Mouse (Mus musculus) gastrocnemius, adult 2 months (tissue): ENCODE measurements around the gene Primpol. TPM values are rescaled to one million over a fixed set of nuclear protein-coding genes. Genes with fewer than 3 reads are reported as not detected.
"Not testable (repeated sequence)": the region's sequence is repeated elsewhere in the genome, so short reads cannot be mapped to it uniquely, and the experiment has no call there.

ENCODE experiments used
- DNase-seq: peaks from one replicate; pipeline ENCODE4 v3.0.0; 2022
- H3K27ac ChIP-seq: fragments of 200-600 bp; 2 replicates; pipeline ENCODE4 v1.8.1; 2022; ENCODE audit warnings: mild to moderate bottlenecking
- H3K4me3 ChIP-seq: fragments of 200-600 bp; 2 replicates; pipeline ENCODE4 v1.8.1; 2022; ENCODE audit warnings: mild to moderate bottlenecking, moderate library complexity
- CTCF ChIP-seq: fragments of 200-600 bp; IDR thresholded peaks from 2 replicates; pipeline ENCODE4 v1.8.1; 2022; ENCODE audit warnings: antibody characterized with exemption, mild to moderate bottlenecking, moderate library complexity
- intact Hi-C: fragments of 180-260 bp; cut with DNase I; formaldehyde crosslinking; loops from one replicate; pipeline ENCODE4 v1.15.1; 2025
- total RNA-seq, 2 experiments: library from RNA; stranded (reverse); gene quantifications; 2 replicates each; pipeline ENCODE4 v1.2.3; 2021

Primpol gene
- total RNA-seq, 2 experiments from 2014 or later = 1.4 to 2.1 TPM

- H3K4me3 ChIP-seq = no peak overlapping the region
- no peak for TF ChIP-seq CTCF
- no peak for DNase-seq
- intact Hi-C loops = no loop called here
- H3K27ac ChIP-seq = no peak overlapping the region
Measured at GRCm38 (mm10) chr8:46598753-46599152, 18.3 kb downstream of the Primpol start.

DNA sequence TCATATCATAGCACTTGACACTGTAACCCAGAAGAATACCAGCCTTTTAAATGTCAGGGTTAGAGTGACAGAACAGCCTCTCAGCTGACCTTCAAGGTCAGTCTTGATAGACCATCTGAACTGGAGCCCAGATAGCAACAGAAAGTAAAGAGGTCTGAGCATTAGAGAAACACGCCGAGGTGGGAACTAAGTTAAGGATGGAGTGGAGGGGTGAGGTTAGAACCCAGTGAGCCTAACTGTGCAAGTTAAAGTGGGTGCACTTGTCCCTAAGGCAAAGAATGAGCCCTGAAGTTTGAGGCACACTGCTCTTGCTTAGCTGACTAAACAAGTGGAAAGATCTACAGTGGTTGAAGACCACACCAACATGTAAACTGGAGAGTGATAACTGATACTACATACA lies 18.9 kb downstream of the Primpol start:
- no peak for TF ChIP-seq CTCF
- Histone ChIP-seq H3K4me3 (no peak overlapping the region), H3K27ac (no peak overlapping the region)
- intact Hi-C loops = no loop called here
- no peak for DNase-seq

DNA sequence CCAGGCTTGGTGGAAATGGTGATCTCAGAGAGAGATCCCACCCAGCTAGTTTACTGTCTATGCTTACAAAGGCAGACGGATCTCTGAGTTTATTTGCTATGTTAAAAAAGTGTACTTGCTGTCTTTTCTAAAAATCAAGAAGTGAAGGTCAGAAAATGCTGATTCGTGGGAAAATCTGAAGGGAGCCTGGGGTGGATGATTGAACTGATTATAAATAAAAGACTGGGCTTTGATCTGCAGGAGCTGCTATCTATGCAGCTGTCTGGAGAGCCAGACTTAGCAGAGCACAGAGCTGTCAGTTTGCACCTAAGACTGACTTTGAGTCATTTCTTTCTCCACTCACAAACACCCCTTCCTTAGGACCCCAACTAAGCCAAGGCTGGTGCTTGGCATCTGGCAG lies 19.6 kb downstream of the Primpol start:
- Histone ChIP-seq H3K4me3 (no peak overlapping the region), H3K27ac (no peak overlapping the region)
- no peak for TF ChIP-seq CTCF
- intact Hi-C loops = no loop called here
- no peak for DNase-seq

GRCm38 (mm10) chr8:46596530-46596929 lies 20.5 kb downstream of the Primpol start:
- intact Hi-C loops = no loop called here
- no peak for DNase-seq
- TF ChIP-seq CTCF = no peak
- Histone ChIP-seq H3K27ac (no peak overlapping the region), H3K4me3 (no peak overlapping the region)

DNA sequence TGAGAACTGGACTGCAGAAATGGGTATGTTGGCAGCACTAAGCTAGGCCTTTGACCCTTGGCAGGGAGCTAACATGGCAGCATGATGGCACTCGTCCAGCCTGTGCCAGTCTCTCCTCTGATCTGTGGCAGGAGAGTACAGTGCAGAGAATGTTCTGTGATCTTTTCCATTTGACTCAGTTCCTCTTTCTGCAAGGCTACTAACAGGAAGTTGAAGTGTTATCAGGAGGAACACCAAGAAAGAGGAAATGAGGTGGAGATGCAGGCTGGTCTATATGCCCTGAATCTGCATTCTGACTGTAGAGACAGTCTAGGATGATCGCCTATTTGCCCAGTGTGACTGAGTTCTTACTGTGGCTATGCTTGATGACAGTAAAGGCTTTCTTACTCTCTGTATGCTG lies 21.4 kb downstream of the Primpol start:
- peak; percentile 34 for DNase-seq
- intact Hi-C loops = no loop called here

DNA sequence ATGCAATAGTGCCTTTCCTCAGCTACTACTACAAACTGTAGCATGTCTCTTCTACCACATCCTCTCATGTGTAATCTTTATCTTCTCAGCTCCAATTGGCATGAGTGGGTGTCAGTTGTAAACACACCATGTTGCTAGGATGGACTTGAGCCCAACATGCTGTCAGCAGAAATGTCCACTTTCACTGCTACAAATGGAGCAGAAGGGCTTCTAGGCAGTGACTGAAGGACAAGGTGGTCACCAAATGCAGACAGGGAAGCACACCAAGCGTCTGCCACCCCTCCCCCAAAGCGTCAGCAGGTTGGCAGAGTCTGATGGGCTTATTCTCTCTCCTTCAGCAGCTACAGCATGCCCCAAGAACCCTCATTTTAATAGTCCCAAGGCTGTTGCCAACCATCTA lies 23.2 kb downstream of the Primpol start:
- no peak for TF ChIP-seq CTCF
- no peak for DNase-seq
- Histone ChIP-seq H3K4me3 (no peak overlapping the region), H3K27ac (no peak overlapping the region)
- intact Hi-C loops = no loop called here

More for the DNA sequence above, 21.4 kb downstream of the Primpol start:
- Histone ChIP-seq H3K27ac (no peak overlapping the region), H3K4me3 (no peak overlapping the region)
- TF ChIP-seq CTCF = no peak

- Histone ChIP-seq H3K4me3 (no peak overlapping the region), H3K27ac (no peak overlapping the region)
- no peak for DNase-seq
- TF ChIP-seq CTCF = no peak
- intact Hi-C loops = no loop called here
Measured at GRCm38 (mm10) chr8:46593067-46593466, 23.9 kb downstream of the Primpol start.

GRCm38 (mm10) chr8:46588663-46589062 lies 28.3 kb downstream of the Primpol start:
- intact Hi-C loops = no loop called here
- no peak overlapping the region for H3K27ac ChIP-seq
- DNase-seq = no peak
- TF ChIP-seq CTCF = no peak
- H3K4me3 ChIP-seq = no peak overlapping the region

- no peak for TF ChIP-seq CTCF
- H3K27ac ChIP-seq = no peak overlapping the region
- intact Hi-C loops = no loop called here
Measured at GRCm38 (mm10) chr8:46587911-46588310, 29.1 kb downstream of the Primpol start.

DNA sequence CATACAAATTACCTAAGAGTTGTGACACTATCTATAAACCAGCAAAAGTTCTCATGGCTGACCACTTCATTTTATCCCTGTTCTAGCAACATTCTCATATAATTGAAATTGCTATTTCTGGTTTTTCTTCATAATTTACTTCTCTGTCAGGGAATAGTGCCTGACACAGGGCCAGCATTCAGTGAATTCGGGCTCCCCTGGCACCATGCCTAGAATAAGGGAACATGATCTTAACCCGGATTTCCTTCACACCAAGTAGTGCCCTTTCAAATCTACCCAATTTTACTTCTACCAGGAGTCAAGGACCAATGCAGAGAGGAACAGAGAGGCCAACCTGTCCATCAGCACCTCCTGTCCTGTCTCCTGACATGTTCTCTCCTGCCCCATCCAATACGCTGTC lies 31.4 kb downstream of the Primpol start:
- TF ChIP-seq CTCF = no peak
- DNase-seq = no peak
- no peak overlapping the region for H3K4me3 ChIP-seq
- intact Hi-C loops = no loop called here
- no peak overlapping the region for H3K27ac ChIP-seq

More at GRCm38 (mm10) chr8:46587911-46588310, 29.1 kb downstream of the Primpol start:
- H3K4me3 ChIP-seq = no peak overlapping the region
- no peak for DNase-seq

DNA sequence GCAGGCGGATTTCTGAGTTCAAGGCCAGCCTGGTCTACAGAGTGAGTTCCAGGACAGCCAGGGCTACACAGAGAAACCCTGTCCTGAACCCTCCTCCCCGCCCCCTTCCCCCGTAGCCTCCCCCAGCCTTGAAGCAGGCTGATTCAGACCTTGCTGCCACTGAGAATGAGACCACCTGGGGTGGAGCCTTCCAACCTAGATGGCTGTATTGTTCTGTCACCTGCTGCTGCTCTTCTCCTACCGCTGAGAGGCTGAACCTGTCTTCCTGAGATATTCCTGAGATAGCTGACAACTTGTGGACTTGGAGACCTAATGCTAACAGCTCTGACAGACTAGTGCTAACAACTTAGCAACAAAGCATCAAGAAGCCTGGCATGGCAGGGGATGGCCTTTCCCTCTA lies 32.7 kb downstream of the Primpol start:
- intact Hi-C loops, DNase-seq, H3K27ac ChIP-seq, H3K4me3 ChIP-seq: not testable (repeated sequence)

DNA sequence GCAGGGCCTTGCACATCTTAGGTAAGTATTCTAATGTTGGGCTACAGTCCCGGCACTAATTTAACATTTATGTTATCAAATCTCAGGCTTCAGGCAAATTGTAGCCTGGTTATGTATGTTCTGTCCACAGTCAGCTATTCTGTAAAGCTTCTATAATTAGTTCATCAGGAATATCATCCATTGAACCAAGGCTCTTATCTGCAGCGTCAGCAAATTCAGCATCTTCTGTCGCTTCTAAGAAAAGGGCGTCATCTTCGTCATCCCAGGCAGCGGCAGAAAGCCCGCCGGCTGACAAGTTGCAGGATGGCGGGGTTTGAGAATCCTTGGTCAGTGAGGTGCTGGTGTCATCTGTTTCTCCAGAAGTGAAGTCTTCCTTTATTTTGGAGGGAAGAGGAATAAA lies 38.2 kb downstream of the Primpol start:
- TF ChIP-seq CTCF = no peak
- intact Hi-C loops = no loop called here
- DNase-seq = no peak
- Histone ChIP-seq H3K4me3 (no peak overlapping the region), H3K27ac (no peak overlapping the region)

DNA sequence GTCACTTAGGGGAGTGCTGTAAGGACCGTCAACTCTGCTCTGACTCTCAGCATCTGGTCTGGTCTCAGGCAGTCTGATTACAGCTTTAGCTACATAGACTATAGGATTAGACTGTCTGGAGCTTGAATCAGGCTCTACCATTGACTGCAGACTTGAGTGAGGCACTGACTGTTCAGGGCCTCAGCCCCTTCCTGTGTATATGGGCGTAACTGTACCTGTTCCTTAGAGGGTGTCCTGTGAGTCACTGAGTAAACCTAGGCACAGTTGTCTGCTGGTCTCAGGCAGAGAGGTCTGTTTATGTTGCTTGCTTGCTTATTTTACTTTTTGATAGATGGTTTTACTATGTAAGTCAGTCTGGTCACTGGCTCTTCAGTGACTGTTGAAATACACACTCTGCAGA lies 43.0 kb downstream of the Primpol start:
- no peak for TF ChIP-seq CTCF
- no peak for DNase-seq
- intact Hi-C loops = no loop called here
- no peak overlapping the region for H3K27ac ChIP-seq
- no peak overlapping the region for H3K4me3 ChIP-seq

DNA sequence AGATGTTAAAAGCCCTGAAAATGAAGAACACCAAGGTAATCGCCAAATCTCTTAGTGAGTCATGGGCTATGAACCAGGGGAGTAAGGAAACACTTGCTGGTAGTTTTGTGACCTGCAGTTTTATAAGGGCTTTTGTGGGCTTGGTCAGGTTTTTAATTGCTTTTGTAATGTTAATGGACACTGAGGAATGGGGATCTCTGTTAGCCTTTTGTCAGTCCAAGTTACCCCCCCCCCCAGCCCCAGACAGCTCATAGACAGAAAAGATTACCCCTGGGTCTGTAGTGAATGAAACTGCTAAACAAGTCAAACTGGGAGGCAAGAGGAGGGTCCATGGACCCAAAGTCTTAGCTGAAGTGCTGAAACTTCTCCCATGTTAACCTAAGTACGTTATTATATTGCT lies 43.6 kb downstream of the Primpol start:
- H3K27ac ChIP-seq = no peak overlapping the region
- DNase-seq = no peak
- intact Hi-C loops = no loop called here
- no peak overlapping the region for H3K4me3 ChIP-seq
- TF ChIP-seq CTCF = no peak

GRCm38 (mm10) chr8:46570673-46571072 lies 46.3 kb downstream of the Primpol start:
- TF ChIP-seq CTCF = no peak
- intact Hi-C loops = no loop called here
- DNase-seq = no peak
- Histone ChIP-seq H3K4me3 (no peak overlapping the region), H3K27ac (no peak overlapping the region)
